Mouse (Mus musculus): ENCODE results near the gene Slc38a2. TPM values are rescaled to one million over a fixed set of nuclear protein-coding genes. Genes with fewer than 3 reads are reported as not detected.

The Slc38a2 gene
- polyA plus RNA-seq, 1 experiment: 83.9 TPM

DNA sequence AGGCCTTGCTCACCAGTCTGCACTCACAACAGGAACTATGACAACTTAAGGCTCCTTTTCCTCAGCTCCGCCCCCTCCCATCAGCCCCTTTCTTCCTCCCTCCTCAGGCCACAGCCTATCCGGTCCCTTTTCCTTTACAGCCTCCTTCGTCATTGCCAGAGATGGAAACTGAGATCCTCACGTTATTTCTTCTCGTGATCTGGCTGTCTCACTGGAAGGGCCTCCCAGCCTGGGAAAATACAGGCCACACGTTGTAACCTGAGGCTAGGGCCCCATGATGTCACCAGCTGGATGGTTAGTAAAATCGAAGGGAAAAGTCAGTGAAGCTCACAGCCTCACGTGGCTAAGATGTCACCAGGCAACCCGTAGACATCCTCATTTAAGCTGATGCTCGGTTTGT is 61.4 kb downstream of the Slc38a2 start:
- TF ChIP-seq CTCF (IDR thresholded peaks at IDR 0.05; ENCODE audit: low read depth, low read length): no peak
- TF ChIP-seq POLR2A (IDR thresholded peaks at IDR 0.05; ENCODE audit: borderline replicate concordance, low read depth, low read length): no peak
- H3K27ac ChIP-seq (ENCODE audit: insufficient read depth, low read depth, low read length): peak overlapping the region; percentile 66
- H3K4me1 ChIP-seq (ENCODE audit: control insufficient read depth, insufficient read depth, low read length): peaks cover 28% of the 10 kb centered on the region
- peak overlapping the region; percentile 59 for H3K4me3 ChIP-seq (ENCODE audit: insufficient read depth, low read length)

Other genes starting within 250 kb of the Slc38a2 start
- 54.7 and 56.0 TPM in 2 replicates for gene Scaf11, start 238.9 kb downstream of the Slc38a2 start, polyA plus RNA-seq (2012; ENCODE audit: insufficient read depth, insufficient read length, missing spikeins)
- gene Slc38a1, start 56.8 kb downstream of the Slc38a2 start, polyA plus RNA-seq (2012; ENCODE audit: insufficient read depth, insufficient read length, missing spikeins): 26.2 and 31.5 TPM in 2 replicates